Mouse (Mus musculus) brain, adult 2 months (tissue): ENCODE results near the gene Rnf166.

Experiments
- DNase-seq: peaks from one replicate; pipeline ENCODE4 v3.0.0; 2011; ENCODE audit warnings: low read depth, low spot score

The Rnf166 gene

DNA sequence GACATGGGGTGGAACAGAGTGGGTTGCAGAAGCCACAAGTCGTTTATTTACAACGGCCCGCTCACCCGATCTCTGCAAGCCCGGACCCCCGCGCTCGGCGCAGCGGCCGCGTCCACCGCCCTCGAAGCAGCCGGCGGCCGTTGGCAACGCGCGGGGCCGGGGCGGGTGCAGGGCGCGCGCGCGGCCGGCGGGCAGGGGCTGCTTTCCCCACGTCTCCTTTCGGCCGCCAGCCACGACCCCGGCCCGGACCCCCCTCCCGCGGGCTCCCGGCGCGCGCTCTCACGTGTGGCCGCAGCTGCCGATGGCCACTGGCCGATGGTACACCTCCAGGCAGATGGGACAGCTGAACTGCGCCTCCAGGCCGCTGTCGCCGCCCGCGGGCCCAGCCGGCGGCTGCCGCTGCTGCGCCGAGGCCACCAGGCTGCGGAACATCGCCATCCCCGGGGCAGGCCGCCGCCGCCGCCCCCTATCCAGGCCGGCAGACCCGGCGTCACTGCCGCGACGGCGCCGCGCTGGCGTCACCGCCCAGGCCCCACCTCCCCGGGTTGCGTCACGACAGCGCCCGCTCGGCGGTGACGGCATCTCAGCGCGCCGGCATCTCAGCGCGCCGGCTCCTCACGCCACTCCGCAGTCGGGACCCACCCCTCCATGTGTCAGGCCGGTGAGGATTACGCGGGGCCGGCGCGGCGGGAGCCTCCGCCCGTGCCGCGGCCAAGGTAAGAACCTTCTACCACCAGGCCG lies at the start of gene Rnf166, which contains the start of gene Ctu2:
TSS of gene Rnf166 (minus strand) at position 485 of the 741 bp plus-strand sequence.
TSS of gene Ctu2 (plus strand) at position 564 of the 741 bp plus-strand sequence.
- DNase-seq, result peak; percentile 94

DNA sequence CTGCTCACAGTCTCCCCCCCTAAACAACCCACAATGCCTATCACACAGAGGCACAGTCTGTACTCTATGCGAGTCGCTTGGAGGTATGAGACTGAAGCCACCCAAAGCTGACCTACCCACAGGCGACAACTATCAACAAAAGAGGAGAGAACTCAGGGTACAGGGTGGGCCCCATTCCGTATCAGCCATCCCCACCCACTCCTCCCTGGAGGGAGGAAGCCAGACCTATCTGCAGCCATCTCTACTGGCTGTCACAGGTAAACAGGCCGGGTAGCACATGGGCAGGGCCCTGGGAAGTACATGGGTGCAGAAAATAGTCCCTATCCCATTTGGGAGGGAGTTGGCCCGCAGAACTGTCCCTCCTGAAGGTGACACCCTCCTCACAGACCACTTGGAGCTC lies 49.1 kb upstream of the Rnf166 start:
- DNase-seq, result no peak

DNA sequence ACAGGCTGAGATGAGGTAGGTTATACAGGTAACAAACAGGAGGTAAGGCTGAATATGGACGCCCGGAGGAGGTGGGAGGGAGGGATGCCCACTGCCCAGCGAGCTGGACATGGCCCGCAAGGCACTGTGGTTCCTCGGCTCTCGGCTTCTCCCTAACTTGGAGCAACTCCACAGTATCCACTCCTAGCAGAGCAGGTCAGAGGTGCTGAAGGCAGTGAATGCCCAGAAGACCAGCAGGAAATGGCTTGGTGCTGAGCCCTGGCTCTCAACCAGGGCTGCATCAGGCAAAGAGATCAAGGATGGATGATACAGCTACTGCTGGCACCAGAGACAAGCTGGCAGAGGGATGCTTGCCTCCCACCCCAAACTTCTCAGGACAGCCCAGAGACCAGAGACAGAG lies 48.6 kb upstream of the Rnf166 start:
- DNase-seq, result no peak

DNA sequence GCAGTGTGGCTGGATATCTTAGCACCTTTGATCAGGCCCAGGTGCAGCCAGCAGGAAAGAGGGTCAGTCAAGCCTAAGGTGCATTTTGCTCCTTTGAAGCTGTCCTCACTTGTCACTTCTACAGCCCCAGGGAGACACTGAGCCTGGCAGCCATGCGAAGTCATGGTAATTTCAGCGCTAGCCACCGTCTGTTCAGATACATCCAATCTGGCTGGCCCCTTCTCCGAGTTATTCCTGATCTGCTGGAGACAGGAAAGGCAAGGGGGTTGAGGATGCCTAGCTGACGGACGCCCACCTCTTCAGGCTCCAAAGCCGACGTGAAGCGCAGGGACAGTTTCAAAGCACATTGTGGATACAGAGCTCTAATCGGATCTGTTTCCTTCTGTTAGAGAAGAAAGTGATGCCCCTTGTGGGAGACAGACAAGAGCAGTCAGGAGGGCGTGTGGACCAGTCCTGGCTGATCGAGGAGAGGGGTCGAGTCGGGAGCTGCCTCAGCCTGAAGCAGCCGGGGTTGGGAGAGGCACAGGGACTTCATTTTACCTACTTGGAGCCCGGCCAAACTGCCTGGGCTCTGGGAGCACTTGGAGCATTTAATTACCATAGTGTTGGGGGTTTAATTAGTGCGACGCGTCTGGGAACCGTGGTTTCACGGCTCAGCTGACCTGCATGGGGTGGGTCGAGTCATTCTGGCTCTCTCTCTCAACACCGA lies 47.9 kb upstream of the Rnf166 start:
- DNase-seq, result peak; percentile 56

DNA sequence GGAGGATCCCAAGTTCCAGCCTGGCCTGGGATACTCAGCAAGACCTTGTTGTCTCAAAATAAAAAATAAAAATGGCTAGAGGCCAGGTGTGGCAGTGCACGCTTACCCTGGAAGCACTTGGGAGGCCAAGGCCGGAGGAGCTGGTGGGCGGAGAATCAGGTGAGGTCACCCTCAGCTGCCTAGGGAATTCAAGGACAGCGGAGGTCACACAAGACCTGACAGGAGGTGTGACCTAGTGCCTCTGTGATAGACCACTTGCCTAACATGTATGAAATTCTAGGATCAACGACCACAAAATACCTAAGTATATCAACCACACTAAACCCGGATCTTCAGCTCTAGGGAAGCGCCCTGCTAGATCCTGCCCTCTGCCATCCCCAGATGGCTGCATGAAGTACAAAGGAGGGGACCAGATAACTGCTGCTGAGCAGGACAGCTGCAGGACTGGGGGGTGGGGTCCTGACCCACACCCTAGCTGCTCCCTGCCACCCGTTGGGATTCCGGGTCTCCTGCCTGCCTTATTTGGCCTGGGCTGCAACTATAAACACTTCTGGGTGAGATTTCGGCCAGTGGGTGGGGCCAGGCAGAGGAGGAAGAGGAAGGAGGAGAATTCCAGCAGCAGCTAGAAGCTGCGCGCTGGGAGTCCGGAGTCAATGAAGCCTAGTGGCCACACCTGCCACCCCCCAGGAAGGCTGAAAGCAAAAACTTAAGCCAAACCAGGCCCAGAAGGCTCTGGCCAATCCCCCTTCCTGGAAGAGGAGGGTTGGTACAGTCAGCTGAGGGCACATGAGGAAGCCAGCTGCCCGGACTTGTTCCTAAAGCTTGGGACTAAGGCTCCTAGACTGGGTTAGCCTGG lies 47.2 kb upstream of the Rnf166 start:
- peak; percentile 4 for DNase-seq

DNA sequence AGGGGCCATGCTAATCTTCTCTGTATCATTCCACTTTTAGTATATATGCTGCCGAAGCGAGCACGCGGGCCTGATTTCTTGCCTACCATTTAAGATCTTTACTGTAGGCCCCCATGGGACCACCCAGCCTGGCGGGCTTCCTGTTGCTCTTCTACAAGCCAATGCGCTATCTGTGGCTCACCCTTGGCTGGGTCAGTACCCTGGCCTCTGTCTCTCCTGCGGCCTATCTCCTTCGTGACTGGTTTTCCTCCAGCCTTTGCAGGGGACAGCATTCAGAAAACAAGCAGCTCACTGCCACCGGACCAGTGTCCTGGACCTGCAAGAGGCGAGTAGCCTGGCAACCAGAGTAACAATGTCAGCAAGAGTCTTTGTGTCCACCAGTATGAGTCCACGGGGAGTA lies 44.7 kb upstream of the Rnf166 start:
- no peak for DNase-seq

DNA sequence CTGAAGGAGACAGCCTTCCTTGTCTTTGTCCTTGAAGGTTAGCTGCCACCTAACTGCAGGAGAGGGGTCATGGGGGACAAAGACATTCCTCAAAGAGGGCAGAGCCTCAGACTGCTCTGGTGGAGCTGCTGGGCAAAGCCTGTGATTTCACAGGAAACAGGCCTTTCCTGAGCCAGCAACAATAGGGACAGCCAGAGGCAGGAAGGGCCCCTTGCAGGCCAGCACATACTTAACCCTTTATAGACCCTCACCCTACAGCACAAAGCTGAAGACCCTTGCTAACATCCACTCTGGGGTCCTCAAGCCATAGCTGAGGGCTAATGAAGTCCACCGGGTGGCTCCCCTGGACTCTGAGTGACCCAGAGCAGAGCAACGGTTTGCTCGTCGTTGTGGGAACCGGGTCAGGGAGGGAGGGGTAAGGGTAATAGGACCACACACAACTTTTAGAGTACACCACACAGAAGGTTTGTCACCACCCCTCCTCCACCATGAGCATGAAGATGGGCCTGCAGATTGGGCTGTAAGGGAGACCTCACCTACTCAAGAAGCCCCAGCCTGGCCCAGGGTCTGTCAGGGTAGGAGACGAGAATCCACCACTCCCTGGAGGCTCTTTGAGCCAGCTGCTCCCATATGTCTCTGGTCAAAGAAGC lies 41.8 kb upstream of the Rnf166 start:
- no peak for DNase-seq

DNA sequence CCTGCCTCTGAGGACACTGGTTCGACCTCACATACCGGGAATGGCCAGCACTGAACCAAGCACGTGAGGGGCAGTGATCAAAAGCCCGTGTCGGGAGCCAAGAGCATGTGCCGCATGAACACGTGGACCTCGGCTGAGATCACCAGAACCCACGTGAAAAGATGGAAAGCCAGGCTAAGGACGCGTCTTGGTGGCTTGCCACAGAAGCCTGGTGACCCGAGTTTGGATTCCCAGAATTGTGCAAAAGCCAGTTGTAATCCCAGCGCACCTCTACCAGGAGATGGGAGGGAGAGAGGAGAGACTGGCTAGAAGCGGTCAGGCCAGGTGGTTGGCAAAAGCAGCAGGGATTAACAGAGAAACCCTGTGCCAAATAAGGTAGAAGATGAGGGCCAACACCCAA lies 39.8 kb upstream of the Rnf166 start:
- DNase-seq, result no peak

DNA sequence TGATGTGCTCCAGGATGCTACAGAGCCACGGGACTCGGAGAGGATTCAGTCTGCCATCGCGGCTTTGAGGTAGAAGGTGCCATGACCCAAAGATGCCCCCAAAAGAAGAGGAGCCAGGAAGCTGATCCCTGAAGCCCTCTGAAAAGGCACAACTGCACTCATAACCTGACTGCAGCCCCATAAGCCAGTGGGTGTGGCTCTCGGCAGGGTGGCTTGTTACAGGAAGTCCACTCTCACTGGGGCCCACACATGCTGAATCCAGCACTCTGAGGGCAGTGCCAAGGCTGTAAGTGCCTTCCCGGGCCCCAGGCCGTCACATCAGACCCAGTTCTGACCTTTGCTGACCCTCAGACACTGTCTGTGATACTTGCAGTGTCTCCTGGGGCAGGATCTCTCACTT lies 36.5 kb upstream of the Rnf166 start:
- no peak for DNase-seq

DNA sequence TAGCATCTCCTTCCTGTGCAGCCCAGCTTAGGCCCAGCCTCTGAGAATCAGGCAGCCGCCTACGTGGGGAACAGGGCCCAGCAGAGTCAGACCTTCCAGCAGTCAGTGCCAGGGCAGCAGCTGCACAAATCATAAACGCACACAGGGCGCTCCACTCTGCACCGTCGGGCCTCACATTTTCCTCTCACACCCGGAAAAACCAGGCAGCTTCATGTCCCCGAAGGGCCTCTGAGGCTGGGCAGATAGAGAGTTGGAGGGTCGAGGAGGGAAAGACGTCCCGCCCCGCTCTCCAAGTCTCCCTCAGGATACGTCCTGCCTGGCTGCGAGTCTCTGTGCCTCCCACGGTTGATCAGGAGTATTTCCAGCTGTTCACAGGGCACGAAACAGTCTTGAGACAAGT lies 35.7 kb upstream of the Rnf166 start:
- no peak for DNase-seq

DNA sequence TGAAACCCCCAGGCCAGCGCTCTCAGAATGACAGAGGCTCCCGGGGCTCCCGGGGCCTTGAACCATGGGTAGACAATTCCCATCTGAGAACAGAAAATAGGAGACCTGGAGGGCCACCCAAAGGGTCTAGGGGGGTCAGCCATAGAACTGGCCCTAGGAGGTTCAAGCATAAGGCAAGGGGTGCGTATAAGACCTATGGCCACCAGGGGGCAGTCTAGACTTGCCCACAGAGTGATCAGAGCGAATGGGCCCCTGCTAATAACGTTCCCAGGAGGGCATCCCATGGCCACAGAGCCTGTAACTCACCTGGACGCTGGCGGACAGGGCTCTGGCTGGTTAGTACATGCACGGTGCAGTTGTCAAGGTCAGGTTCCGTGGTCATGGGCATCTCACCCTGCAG lies 25.0 kb upstream of the Rnf166 start:
- peak; percentile 84 for DNase-seq

DNA sequence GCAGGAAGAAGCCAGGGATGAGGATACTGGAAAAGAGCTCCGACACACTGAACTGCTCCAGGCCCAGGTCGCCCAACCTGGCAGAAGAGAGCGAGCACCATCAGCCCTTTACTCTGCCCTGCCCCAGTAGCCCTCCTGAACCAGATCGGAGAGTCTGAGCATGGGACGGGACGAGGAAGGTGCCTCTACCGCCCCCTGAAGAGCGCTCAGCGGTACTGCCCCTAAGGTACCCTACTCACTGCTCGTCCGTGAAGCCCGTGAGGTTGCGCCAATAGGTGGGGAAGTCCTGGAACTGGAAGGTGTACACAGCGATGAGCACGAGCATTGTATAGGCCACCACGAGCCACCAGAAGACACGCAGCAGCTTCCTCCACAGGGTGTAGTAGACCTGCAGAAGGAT lies 22.0 kb upstream of the Rnf166 start:
- DNase-seq, result no peak

DNA sequence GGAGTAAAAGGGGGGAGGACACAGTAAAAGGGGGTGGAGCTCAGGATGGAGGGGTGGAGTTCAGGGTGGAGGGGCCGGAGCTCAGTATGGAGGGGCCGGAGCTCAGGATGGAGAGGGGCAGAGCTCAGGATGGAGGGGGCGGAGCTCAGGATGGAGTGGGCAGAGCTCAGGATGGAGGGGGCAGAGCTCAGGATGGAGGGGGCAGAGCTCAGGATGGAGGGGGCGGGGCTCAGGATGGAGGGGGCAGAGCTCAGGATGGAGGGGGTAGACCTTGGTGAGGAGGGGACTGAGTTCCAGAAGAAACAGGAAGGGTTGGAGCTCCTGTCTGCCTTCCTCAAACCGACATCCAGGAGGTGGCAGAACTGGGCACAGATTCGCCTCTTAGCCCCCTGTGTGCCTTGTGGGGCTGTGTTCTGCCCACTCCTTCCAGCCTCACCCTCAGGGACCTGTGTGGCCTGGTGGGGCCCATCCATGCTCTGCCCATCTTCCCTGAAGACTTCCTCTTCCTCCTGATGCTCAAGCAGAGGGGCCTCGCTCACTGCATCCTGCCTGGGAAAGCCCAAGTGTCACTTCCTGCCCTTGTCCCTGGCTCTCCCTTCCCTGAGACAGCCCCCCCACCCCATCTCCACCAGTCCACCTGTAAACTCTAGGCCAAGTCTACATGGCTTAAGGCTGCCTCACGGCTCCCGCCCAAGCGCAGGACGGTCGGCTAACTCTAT lies 21.3 kb upstream of the Rnf166 start:
- DNase-seq, result no peak

DNA sequence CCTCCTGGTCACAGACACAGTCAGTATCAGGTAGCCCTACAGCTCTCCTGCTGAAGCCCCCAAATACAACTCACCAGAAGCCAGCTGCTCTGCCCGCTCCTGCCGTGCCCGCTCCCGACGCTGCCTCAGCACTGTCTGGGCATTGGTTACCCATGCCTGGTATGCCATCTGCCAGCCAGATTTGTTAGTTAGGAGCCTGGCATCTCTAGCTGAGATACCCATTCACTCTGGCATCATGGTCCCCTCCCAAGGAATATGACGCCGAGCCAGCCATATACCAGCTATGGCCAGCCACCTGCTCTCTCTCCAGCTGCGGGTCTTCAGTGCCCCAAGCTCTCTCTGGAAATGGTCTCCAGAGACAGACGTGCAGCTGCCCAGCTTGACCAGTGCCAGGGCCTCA lies 12.5 kb upstream of the Rnf166 start:
- no peak for DNase-seq

DNA sequence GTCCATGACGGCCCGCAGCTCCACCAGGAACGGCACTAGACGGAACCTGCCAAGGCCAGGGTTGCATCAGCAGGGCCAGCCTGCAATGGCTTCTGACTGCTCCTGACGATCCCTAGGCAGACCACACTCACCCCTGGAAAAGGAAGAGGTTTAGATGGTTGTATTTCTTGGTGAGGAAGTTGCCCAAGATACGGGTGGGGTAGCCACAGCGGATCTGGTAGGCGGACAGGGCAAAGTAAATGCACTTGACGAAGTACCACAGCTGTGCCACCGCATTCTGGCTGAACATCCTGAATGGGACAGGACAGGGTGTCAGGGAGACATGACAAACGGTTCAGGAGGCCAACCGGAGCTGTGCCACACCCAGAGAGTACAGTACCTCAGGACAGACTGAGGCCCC lies 9.0 kb upstream of the Rnf166 start:
- DNase-seq, result no peak

DNA sequence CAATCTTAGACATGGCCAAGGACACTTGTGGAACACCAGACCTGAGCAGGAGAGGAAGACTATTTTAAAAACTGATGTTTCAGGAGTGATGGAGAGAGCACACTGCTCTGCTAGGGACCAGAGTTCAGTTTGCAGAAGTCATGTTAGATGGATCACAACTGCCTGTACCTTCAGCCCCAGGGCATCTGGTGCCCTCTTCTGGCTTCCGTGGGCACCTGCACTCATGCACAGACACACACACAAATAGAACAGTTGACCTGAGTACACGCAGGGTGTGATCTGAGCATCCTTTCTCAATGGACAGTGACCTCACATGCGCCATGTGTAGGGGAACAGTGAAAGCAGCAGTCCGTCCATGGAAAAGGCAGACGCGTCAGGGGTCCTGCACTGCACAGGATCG lies 8.0 kb upstream of the Rnf166 start:
- no peak for DNase-seq

DNA sequence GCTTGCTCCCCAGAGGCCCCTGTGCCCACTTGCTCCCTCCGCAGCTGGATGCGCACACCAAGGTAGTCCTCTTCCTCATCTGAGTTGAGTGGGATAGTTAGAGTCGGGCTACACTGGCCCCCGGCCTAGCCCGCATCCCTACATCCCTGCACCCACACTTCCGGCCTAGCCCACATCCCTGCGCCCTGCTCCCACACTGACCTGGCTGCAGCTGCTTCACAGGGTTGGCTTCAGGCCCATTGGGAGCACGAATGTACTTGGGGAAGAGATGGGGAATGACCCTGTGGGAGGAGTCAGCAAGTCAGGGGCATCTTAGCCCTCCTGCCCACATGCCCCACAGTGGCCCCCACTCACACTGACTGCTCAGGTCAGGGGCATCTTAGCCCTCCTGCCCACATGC lies 6.6 kb upstream of the Rnf166 start:
- no peak for DNase-seq

DNA sequence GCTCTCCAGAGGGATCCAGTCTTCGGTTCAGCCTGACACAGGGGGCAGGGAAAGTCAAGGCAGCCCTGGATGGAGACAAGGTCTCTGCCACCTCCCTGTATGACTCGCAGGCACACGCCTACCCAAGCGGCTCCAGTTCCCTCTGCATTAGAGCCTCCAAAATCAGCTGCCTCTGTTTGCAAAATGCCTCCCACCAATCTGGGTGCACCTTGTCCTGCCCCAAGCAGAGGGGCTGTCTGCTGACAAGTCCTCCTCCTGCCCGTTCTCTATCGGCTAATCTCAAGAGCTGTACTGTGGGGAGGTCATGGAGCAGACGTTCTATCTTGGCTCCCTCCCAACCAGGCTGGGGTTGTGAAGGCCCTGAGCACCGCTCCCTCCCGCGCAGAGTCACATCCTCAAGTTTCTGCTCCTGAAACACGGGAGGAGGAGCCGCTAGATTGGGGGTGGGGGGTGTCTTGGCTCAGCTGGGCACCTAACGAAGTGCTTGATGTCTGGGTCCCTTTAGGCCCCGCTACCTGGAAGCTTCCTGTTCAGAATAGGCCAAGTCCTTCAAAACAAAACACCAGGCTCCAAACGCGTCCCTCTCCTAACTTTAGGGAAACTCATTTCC lies 808 bp downstream of the Rnf166 start:
- peak; percentile 72 for DNase-seq

DNA sequence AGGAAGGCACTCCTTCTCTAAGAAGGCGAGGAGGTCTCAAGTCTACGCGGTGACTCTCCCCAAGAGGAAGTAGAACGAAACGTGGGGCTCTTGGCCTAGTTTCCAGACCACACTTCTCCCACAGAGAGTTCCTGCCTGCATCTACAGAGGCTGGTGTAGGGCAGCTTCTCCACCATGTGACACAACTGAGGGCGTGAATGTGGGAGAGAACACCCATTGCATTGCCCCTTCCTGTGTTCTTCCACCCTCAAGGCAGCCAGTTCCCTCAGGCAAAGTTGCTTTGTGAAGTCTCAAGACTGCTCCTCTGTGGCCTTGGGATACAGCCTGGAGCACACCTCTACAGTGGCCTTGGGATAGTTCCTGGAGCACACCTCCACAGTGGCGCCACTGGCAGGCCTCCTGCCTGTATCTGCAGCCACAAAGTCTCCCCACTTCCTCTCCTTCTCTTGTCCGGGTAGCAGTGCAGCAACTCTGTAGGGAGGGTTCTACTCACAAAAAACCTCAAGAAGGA lies 1.9 kb downstream of the Rnf166 start:
- peak; percentile 58 for DNase-seq

DNA sequence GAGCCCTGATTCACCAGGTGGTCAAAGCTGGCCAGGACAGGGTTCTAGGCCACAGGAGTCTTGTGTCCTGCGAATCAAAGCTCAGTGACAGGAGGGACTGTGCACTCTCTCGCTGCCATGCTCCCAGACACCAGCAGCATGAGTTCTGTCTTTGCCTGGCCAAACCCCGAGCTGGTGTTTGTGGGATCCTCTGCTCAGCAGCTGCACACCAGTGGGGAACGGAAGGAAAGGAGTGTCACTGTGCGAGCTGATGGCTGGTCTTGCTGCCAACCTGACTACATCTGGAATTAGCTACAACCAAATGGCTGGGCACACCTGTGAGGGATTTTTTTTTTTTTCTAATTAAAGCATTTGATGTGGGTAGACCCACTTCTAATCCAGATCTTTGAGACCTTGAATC lies 5.2 kb downstream of the Rnf166 start:
- no peak for DNase-seq

DNA sequence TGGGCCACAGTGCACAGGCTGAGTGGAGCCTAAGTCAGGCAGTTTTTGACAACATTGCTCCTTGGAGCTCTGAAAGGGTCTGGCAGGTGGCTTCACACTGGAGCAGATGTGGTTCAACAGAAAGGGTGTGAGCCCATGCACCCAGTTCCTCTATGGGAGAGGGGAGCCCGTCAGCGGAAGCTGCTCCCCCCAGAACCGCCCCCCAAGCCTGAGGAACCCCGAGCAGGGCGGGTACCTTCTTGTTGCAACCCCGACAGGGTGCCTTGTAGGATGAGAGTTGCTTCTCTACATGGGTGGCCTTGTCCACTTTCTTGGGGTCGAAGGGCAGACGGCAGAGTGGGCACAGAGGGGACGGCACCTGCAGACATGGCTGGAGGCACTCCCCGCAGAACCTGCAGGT lies 5.9 kb downstream of the Rnf166 start:
- DNase-seq, result no peak
